Mouse (Mus musculus) cortical plate, adult 2 months (tissue): ENCODE measurements around the gene 6030468B19Rik.

Source experiments
- CTCF ChIP-seq: fragments of 200-500 bp; IDR thresholded peaks from 2 replicates; pipeline ENCODE4 v1.5.1; 2011; ENCODE audit warnings: mild to moderate bottlenecking, control low read depth, low read length; ENCODE audit not compliant: insufficient read depth; ENCODE audit errors: extremely low read depth
- POLR2A ChIP-seq: fragments of 200-500 bp; IDR thresholded peaks from 2 replicates; pipeline ENCODE4 v1.6.1; 2011; ENCODE audit warnings: mild to moderate bottlenecking, low read length, control low read depth; ENCODE audit not compliant: insufficient read depth; ENCODE audit errors: extremely low read depth

DNA sequence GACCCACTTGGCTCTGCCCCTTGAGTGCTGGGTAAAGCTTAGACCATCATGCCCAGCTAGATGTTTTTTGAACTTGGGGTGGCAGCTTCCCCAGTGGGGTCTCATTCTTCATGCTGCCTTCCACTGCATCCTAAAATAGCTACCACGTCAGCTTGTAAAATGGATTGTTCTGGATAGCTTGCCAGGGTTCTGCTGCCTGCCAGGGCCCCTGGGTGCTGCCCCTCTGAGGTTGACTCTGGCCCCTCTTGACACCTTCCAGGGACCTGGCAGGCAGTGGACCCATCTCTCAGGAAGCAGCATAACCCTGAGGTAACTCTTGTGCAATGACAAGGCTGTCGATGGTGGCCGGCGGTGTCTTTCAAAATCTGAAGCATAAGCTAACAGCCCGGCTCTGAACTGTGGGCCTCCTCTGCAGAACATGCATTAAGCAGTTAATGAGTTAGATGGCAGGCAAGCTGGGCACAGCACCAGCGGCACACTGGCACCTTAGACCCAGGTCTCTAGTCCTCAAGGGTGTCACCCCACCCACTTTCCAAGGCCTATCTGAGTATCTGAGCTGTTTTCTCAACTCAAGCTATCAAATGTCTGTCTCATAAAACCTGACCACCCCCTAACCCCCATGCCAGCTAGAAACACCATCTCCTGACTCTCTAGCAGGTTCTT, 17.4 kb downstream of the 6030468B19Rik start:
- TF ChIP-seq CTCF: no peak
- no peak for TF ChIP-seq POLR2A
